Mouse (Mus musculus): ENCODE measurements at regions not wholly inside any gene's neighbourhood (a gene's known extent, or its start where the extent isn't known, plus 50 kb on each side); places are given as distances from the start of the nearest gene placed in this dataset.

GRCm38 (mm10) chr15:71375775-71376174 is 2458.6 kb upstream of the Gm6569 start:
- DNase-seq = peak; percentile 9

Data from adrenal gland, postnatal 25 days (tissue).